28 mouse cellular contexts compared by ENCODE assay signal in the genomic region with DNA sequence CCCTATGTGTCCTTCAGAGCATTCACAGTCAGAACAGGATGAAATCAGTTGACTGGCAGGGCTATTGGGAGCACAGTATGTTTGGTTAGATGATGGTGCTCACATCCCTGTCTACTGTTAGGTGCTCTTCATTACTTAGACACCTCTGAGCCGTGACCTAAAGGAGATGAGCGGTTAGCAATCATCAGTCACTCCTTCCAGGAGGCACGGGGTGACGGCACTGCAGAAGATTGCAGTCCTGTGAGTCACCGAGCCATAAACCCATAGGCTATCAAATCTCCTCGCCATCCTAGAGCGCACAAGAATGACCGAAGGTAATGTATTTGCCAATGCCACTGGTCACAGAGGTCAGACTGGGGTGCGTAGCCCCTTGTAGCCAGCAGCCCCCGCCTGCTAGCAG.
DNase-seq lines count a peak whose midpoint lies in the region; ATAC-seq and TF ChIP-seq lines count a peak whose summit lies in the region.
"Had no signal": no experiment of that assay in that cellular context is flagged by ENCODE, and none has a peak within 500 bp of the region (broad histone marks: within the 10 kb centered on the region; RNA-seq: fewer than 3 reads in every experiment).

No protein-coding gene starts in this region.

- ATAC-seq in intestine, embryonic 15.5 days: peak; percentile 45
- no peak for ATAC-seq in intestine, embryonic 16.5 days
- ATAC-seq in kidney, postnatal 0 days (replicated peaks; ENCODE audit: low FRiP score, low read depth): no peak; the same call in 1 of the 2 replicates
- ATAC-seq in kidney, embryonic 14.5 days (ENCODE audit: low FRiP score, low TSS enrichment): no peak
- ATAC-seq: activated CD4-positive, CD25-positive, alpha-beta regulatory T cell, adult 4 months; CD4-positive, CD25-positive, alpha-beta regulatory T cell, adult 4 months; forebrain, embryonic 14.5 days; forebrain, postnatal 0 days; hindbrain, postnatal 0 days; inflammation-experienced regulatory T-cells, adult 6 months had no signal

- H3K9me3 ChIP-seq in intestine, embryonic 15.5 days: no peaks in the 10 kb centered on the region
- H3K9me3 ChIP-seq in intestine, embryonic 16.5 days (ENCODE audit: control insufficient read depth, low read length): no peaks in the 10 kb centered on the region
- H3K9me3 ChIP-seq in kidney, postnatal 0 days (replicated peaks; ENCODE audit: low read length): no peaks in the 10 kb centered on the region
- no peaks in the 10 kb centered on the region for H3K9me3 ChIP-seq in kidney, embryonic 14.5 days (ENCODE audit: control insufficient read depth, low read length)
- H3K9me3 ChIP-seq: embryonic facial prominence, embryonic 15.5 days; heart, embryonic 13.5 days had no signal

- DNase-seq in kidney, postnatal 0 days (ENCODE audit: low spot score): peak; percentile 42
- DNase-seq in adrenal gland, adult 2 months: no peak
- no peak for DNase-seq in layer of hippocampus, postnatal 14 days (ENCODE audit: low spot score in 2 of 2)
- DNase-seq: adrenal gland, postnatal 10 days; adrenal gland, postnatal 36 days; B cell, adult 2 months; cerebellum, adult 18-20 months; cerebellum, adult 9-10 months; cerebellum, postnatal 14 days; forebrain, postnatal 0 days; gastrocnemius, adult 2 months; gastrocnemius, postnatal 14 days; heart, adult 11 months; heart, postnatal 14 days; heart, postnatal 4 days had no signal

- no peaks in the 10 kb centered on the region for H3K27me3 ChIP-seq in intestine, embryonic 15.5 days (replicated peaks)
- no peaks in the 10 kb centered on the region for H3K27me3 ChIP-seq in intestine, embryonic 16.5 days (replicated peaks; ENCODE audit: control insufficient read depth, insufficient read depth, low read length)
- no peaks in the 10 kb centered on the region for H3K27me3 ChIP-seq in kidney, postnatal 0 days (ENCODE audit: insufficient read depth, low read length)
- no peaks in the 10 kb centered on the region for H3K27me3 ChIP-seq in kidney, embryonic 14.5 days (ENCODE audit: control insufficient read depth, insufficient read depth, low read length)
- no peaks in the 10 kb centered on the region for H3K27me3 ChIP-seq in C2C12 (ENCODE audit: control insufficient read depth, insufficient read depth, insufficient read length)
- H3K27me3 ChIP-seq: embryonic facial prominence, embryonic 12.5 days; embryonic facial prominence, embryonic 15.5 days; heart, embryonic 13.5 days had no signal

- no peak for TF ChIP-seq CTCF in kidney, postnatal 0 days (IDR thresholded peaks at IDR 0.05; ENCODE audit: low read depth)
- TF ChIP-seq CTCF in C2C12 (IDR thresholded peaks at IDR 0.05; ENCODE audit: control insufficient read depth, insufficient read depth, insufficient read length): no peak

- WGBS in intestine, embryonic 15.5 days: 59% methylated on average over 10 of the region's 10 CpGs
- WGBS in intestine, embryonic 16.5 days: 60% methylated on average over 10 of the region's 10 CpGs
- WGBS in kidney, postnatal 0 days: 29% methylated on average over 10 of the region's 10 CpGs
- 26% methylated on average over 10 of the region's 10 CpGs for WGBS in kidney, embryonic 14.5 days

- H3K4me3 ChIP-seq in intestine, embryonic 15.5 days (replicated peaks): no peak overlapping the region
- no peak overlapping the region for H3K4me3 ChIP-seq in intestine, embryonic 16.5 days (ENCODE audit: low read length)
- no peak overlapping the region for H3K4me3 ChIP-seq in kidney, postnatal 0 days (replicated peaks; ENCODE audit: low read depth, low read length)
- no peak overlapping the region for H3K4me3 ChIP-seq in kidney, embryonic 14.5 days (ENCODE audit: low read length)
- no peak overlapping the region for H3K4me3 ChIP-seq in C2C12 (ENCODE audit: insufficient read depth, poor library complexity, severe bottlenecking)
- H3K4me3 ChIP-seq: embryonic facial prominence, embryonic 12.5 days; embryonic facial prominence, embryonic 15.5 days; gastrocnemius, adult 2 months; heart, embryonic 13.5 days had no signal

- no peak overlapping the region for H3ac ChIP-seq in C2C12 (ENCODE audit: control insufficient read depth, insufficient read length, low read depth)

- H3K27ac ChIP-seq in intestine, embryonic 15.5 days: no peak overlapping the region
- no peak overlapping the region for H3K27ac ChIP-seq in intestine, embryonic 16.5 days (ENCODE audit: low read length)
- no peak overlapping the region for H3K27ac ChIP-seq in kidney, postnatal 0 days
- no peak overlapping the region for H3K27ac ChIP-seq in kidney, embryonic 14.5 days (ENCODE audit: low read depth, low read length)
- H3K27ac ChIP-seq: embryonic facial prominence, embryonic 15.5 days; gastrocnemius, adult 2 months; heart, embryonic 13.5 days; hindbrain, embryonic 14.5 days; hindbrain, postnatal 0 days had no signal

- no peaks in the 10 kb centered on the region for H3K4me1 ChIP-seq in intestine, embryonic 15.5 days (replicated peaks)
- H3K4me1 ChIP-seq in intestine, embryonic 16.5 days (ENCODE audit: control insufficient read depth, insufficient read depth, low read length): no peaks in the 10 kb centered on the region
- peaks cover 5% of the 10 kb centered on the region; the same call in 1 of the 2 replicates for H3K4me1 ChIP-seq in kidney, postnatal 0 days (replicated peaks; ENCODE audit: insufficient read depth, low read length)
- peaks cover 6% of the 10 kb centered on the region for H3K4me1 ChIP-seq in kidney, embryonic 14.5 days (ENCODE audit: control insufficient read depth, insufficient read depth, low read length)

- H3K4me2 ChIP-seq in intestine, embryonic 15.5 days (replicated peaks): no peak overlapping the region
- H3K4me2 ChIP-seq in intestine, embryonic 16.5 days (ENCODE audit: low read depth, low read length): no peak overlapping the region
- H3K4me2 ChIP-seq in kidney, postnatal 0 days (ENCODE audit: low read length): no peak overlapping the region
- no peak overlapping the region for H3K4me2 ChIP-seq in kidney, embryonic 14.5 days (replicated peaks; ENCODE audit: low read depth, low read length)
- H3K4me2 ChIP-seq: embryonic facial prominence, embryonic 12.5 days; embryonic facial prominence, embryonic 15.5 days; heart, embryonic 13.5 days; hindbrain, embryonic 14.5 days had no signal

- no peaks in the 10 kb centered on the region for H3K79me3 ChIP-seq in C2C12 (ENCODE audit: low read depth)

- H3K79me2 ChIP-seq in C2C12 (ENCODE audit: control insufficient read depth, insufficient read depth): no peaks in the 10 kb centered on the region

- H3K9ac ChIP-seq in intestine, embryonic 15.5 days: no peak overlapping the region
- no peak overlapping the region for H3K9ac ChIP-seq in intestine, embryonic 16.5 days (ENCODE audit: low read depth, low read length)
- H3K9ac ChIP-seq in kidney, postnatal 0 days (ENCODE audit: low read depth, low read length): no peak overlapping the region
- H3K9ac ChIP-seq in kidney, embryonic 14.5 days (ENCODE audit: low read depth, low read length): no peak overlapping the region
- H3K9ac ChIP-seq: embryonic facial prominence, embryonic 12.5 days; embryonic facial prominence, embryonic 15.5 days; forebrain, postnatal 0 days; heart, embryonic 13.5 days; hindbrain, embryonic 14.5 days had no signal

- H3K36me3 ChIP-seq in intestine, embryonic 15.5 days: no peaks in the 10 kb centered on the region
- H3K36me3 ChIP-seq in intestine, embryonic 16.5 days (ENCODE audit: control insufficient read depth, insufficient read depth, low read length): no peaks in the 10 kb centered on the region
- no peaks in the 10 kb centered on the region for H3K36me3 ChIP-seq in kidney, postnatal 0 days (ENCODE audit: insufficient read depth, low read length)
- H3K36me3 ChIP-seq in kidney, embryonic 14.5 days (ENCODE audit: control insufficient read depth, insufficient read depth, low read length): no peaks in the 10 kb centered on the region
- H3K36me3 ChIP-seq in C2C12 (ENCODE audit: control insufficient read depth, insufficient read depth): no peaks in the 10 kb centered on the region
- H3K36me3 ChIP-seq: embryonic facial prominence, embryonic 12.5 days; embryonic facial prominence, embryonic 15.5 days; heart, embryonic 13.5 days had no signal

TF ChIP-seq in C2C12, 6 proteins besides CTCF, POLR2A, EP300 and RAD21:
- TF ChIP-seq FOSL1 (IDR thresholded peaks at IDR 0.05; ENCODE audit: insufficient read depth, low read length, poor library complexity, severe bottlenecking): peak; percentile 90
- peak; percentile 13 for TF ChIP-seq MAX (IDR thresholded peaks at IDR 0.05)
- peak; percentile 6 for TF ChIP-seq USF1 (IDR thresholded peaks at IDR 0.05; ENCODE audit: low read depth)
- TF ChIP-seq MYOG (IDR thresholded peaks at IDR 0.05; ENCODE audit: control insufficient read depth, extremely low read depth, insufficient read length): no peak
- peak; percentile 36 for TF ChIP-seq MYOD1 (IDR thresholded peaks at IDR 0.05; ENCODE audit: control insufficient read depth, insufficient read length, low read depth)
- TF ChIP-seq CEBPB (IDR thresholded peaks at IDR 0.05; ENCODE audit: low read depth): peak; percentile 47
